Mouse (Mus musculus) thymus, postnatal 36 days (tissue): ENCODE measurements around the gene Ppp1r1a.
A peak's percentile ranks its signal among the peaks of the same experiment; 100 is the strongest.

ENCODE experiments used
- DNase-seq, 2 experiments: peaks; one replicate each; pipeline ENCODE4 v3.0.0; 2022; ENCODE audit warnings: mixed read lengths in 2 of 2

Ppp1r1a gene

GRCm38 (mm10) chr15:103513621-103514031 lies 24.2 kb downstream of the Ppp1r1a start:
- no peak for DNase-seq

- no peak for DNase-seq
These were observed 26.2 kb downstream of the Ppp1r1a start for GRCm38 (mm10) chr15:103511652-103512051.

GRCm38 (mm10) chr15:103509317-103509716 lies 28.5 kb downstream of the Ppp1r1a start:
- no peak for DNase-seq

- DNase-seq: no peak
These were observed 34.1 kb downstream of the Ppp1r1a start for GRCm38 (mm10) chr15:103503660-103504059.

GRCm38 (mm10) chr15:103503251-103503600 lies 34.6 kb downstream of the Ppp1r1a start:
- DNase-seq: no peak

- DNase-seq: peak; percentile 68 to 79
These were observed 35.2 kb downstream of the Ppp1r1a start, which contains the start of gene Pde1b for GRCm38 (mm10) chr15:103502435-103503250. Pde1b (plus strand) TSS chr15:103503034.

- DNase-seq: no peak
These were observed 36.6 kb downstream of the Ppp1r1a start for GRCm38 (mm10) chr15:103501186-103501585.

- DNase-seq: no peak
These were observed 37.1 kb downstream of the Ppp1r1a start for GRCm38 (mm10) chr15:103500723-103501122.

- DNase-seq: no peak
These were observed 39.6 kb downstream of the Ppp1r1a start for GRCm38 (mm10) chr15:103498157-103498556.

GRCm38 (mm10) chr15:103496204-103497140 lies 41.3 kb downstream of the Ppp1r1a start:
- no peak for DNase-seq

- DNase-seq: no peak
These were observed 49.5 kb downstream of the Ppp1r1a start for GRCm38 (mm10) chr15:103488336-103488735.

GRCm38 (mm10) chr15:103486658-103487057 lies 51.1 kb downstream of the Ppp1r1a start:
- DNase-seq: no peak

- no peak for DNase-seq
These were observed 52.7 kb downstream of the Ppp1r1a start for GRCm38 (mm10) chr15:103485106-103485505.

GRCm38 (mm10) chr15:103484490-103484889 lies 53.3 kb downstream of the Ppp1r1a start:
- no peak for DNase-seq

GRCm38 (mm10) chr15:103482488-103482887 lies 55.3 kb downstream of the Ppp1r1a start:
- DNase-seq: no peak
